Mouse (Mus musculus): Measurements from ENCODE around the gene Ranbp17. TPM values are rescaled to one million over a fixed set of nuclear protein-coding genes. Genes with fewer than 3 reads are reported as not detected.

Gene Ranbp17
- polyA plus RNA-seq, 1 experiment from 2014 or later = 1.1 TPM

DNA sequence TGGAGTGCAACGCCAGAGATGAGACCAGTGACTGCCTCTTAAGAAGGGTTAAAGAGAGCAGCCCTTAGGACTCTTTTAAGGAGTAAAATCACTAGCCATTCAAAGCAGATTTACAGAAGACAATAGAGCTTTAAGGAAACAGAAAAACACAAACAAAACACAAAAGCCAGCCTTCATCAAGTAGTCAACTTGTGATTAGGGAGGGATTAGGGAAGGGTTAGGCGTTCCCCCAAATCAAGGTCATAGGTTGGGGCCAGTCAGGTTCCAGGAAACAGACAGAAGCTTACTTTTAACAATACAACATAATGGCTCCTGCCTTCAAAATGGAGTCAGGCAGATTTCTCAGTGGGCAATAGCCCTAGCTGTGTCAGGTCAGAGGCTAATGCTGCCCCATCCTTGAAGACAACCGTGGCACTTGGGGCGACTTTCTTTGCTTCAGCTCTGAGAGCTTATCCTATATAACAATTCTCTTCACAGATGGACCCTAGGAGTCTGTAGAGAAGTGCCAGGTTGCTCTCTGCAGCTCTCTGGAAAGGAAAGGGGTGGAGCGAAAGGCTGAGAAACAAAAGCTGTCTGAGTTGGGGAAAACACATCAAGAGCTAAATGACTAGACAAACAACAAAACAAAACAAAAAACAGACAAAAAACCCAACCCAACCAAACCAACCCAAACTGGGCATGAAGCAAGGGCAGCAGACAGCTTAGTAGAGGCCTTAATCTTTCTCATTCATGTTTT, 24.0 kb upstream of the Ranbp17 start:
- no peak for DNase-seq
- H3K36me3 ChIP-seq (replicated peaks; ENCODE audit: insufficient read depth, low read length) = no peaks in the 10 kb centered on the region
- TF ChIP-seq CTCF (IDR thresholded peaks at IDR 0.05; ENCODE audit: low read depth) (no peak), EP300 (IDR thresholded peaks at IDR 0.05; ENCODE audit: low read depth) (no peak)
- H3K27ac ChIP-seq (ENCODE audit: low read depth) = no peak overlapping the region
- no peak for ATAC-seq
- no peak overlapping the region for H3K4me2 ChIP-seq (ENCODE audit: low read depth, low read length)
- H3K9me3 ChIP-seq (ENCODE audit: low read length) = no peaks in the 10 kb centered on the region
- no peak overlapping the region for H3K4me3 ChIP-seq (ENCODE audit: low read depth, low read length)
- 72% methylated on average over 5 of the region's 5 CpGs for WGBS (ENCODE audit: insufficient replicate concordance)
- H3K9ac ChIP-seq (replicated peaks) = no peak overlapping the region
- no peaks in the 10 kb centered on the region for H3K27me3 ChIP-seq (ENCODE audit: insufficient read depth, low read length)
- no peaks in the 10 kb centered on the region for H3K4me1 ChIP-seq (ENCODE audit: insufficient read depth)

DNA sequence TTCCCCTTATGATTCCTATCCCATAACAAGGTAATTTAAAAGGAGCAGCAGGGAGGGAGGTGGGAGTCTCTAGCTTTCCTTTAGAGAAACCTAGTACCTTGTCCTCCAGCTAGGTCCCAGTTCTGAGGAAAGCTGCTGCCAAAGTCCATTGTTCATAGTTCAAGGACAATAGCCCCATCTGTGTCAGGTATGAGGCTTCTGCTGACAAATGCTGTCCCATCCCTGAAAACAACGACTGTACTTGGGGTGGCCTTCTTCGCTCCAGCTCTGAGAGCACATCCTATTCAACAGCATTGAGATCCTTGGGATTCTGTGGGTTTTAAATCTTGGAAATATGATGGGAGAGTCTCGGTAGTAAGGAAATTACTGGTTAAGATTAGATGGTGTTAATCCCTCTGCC, 23.1 kb upstream of the Ranbp17 start:
- H3K4me2 ChIP-seq (ENCODE audit: low read depth, low read length) = no peak overlapping the region
- no peaks in the 10 kb centered on the region for H3K9me3 ChIP-seq (ENCODE audit: low read length)
- TF ChIP-seq CTCF (IDR thresholded peaks at IDR 0.05; ENCODE audit: low read depth) = no peak
- no peak for TF ChIP-seq EP300 (IDR thresholded peaks at IDR 0.05; ENCODE audit: low read depth)
- no peak overlapping the region for H3K9ac ChIP-seq (replicated peaks)
- 74% methylated on average over 3 of the region's 3 CpGs for WGBS (ENCODE audit: insufficient replicate concordance)
- H3K4me3 ChIP-seq (ENCODE audit: low read depth, low read length) = no peak overlapping the region
- H3K36me3 ChIP-seq (replicated peaks; ENCODE audit: insufficient read depth, low read length) = no peaks in the 10 kb centered on the region
- H3K27me3 ChIP-seq (ENCODE audit: insufficient read depth, low read length) = no peaks in the 10 kb centered on the region
- ATAC-seq (no peak), DNase-seq (no peak)
- H3K27ac ChIP-seq (ENCODE audit: low read depth) = no peak overlapping the region
- H3K4me1 ChIP-seq (ENCODE audit: insufficient read depth) = no peaks in the 10 kb centered on the region

DNA sequence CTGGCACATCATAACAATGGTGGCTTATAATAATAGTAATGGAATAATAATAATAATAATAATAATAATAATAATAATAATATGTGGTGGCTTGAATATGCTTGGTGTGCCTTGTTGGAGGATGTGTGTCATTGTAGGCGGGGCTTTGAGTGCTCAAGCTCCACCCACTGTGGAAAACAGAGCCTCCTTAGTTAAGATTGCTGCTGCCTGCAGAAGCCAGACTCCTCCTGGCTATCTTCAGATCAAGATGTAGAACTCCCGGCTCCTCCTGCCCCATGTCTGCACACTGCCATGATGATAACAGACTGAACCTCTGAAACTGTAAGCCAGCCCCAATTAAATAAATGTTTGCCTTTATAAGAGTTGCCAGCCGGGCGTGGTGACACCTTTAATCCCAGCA, 21.0 kb upstream of the Ranbp17 start:
- H3K9ac ChIP-seq (replicated peaks) = no peak overlapping the region
- no peaks in the 10 kb centered on the region for H3K36me3 ChIP-seq (replicated peaks; ENCODE audit: insufficient read depth, low read length)
- no peaks in the 10 kb centered on the region for H3K27me3 ChIP-seq (ENCODE audit: insufficient read depth, low read length)
- ATAC-seq (no peak), DNase-seq (no peak)
- TF ChIP-seq CTCF (IDR thresholded peaks at IDR 0.05; ENCODE audit: low read depth) (no peak), EP300 (IDR thresholded peaks at IDR 0.05; ENCODE audit: low read depth) (no peak)
- no peaks in the 10 kb centered on the region for H3K4me1 ChIP-seq (ENCODE audit: insufficient read depth)
- WGBS (ENCODE audit: insufficient replicate concordance) = 75% methylated on average over 4 of the region's 4 CpGs
- no peak overlapping the region for H3K27ac ChIP-seq (ENCODE audit: low read depth)
- no peaks in the 10 kb centered on the region for H3K9me3 ChIP-seq (ENCODE audit: low read length)
- H3K4me2 ChIP-seq (ENCODE audit: low read depth, low read length) = no peak overlapping the region
- H3K4me3 ChIP-seq (ENCODE audit: low read depth, low read length) = no peak overlapping the region

DNA sequence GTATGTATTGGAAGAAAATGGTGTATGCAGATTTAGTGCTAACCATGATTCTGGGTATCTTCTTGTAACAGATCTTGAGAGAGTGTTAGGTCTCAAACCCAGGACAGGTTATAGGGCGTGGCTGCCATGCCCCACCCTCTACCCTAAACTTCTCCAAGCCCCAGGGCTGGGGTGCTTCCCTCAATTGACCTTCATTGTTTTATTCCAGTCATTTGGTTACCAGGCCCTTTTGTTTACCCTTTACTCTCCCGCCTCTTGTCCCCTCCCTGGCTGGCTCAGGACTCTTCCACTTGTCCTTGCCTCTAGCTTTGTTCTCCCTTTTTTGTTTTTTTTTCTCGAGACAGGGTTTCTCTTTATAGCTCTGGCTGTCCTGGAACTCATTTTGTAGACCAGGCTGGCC, 20.0 kb upstream of the Ranbp17 start:
- ATAC-seq (no peak), DNase-seq (no peak)
- H3K4me3 ChIP-seq (ENCODE audit: low read depth, low read length) = no peak overlapping the region
- 49% methylated on average over 3 of the region's 3 CpGs for WGBS (ENCODE audit: insufficient replicate concordance)
- no peak overlapping the region for H3K9ac ChIP-seq (replicated peaks)
- H3K27ac ChIP-seq (ENCODE audit: low read depth) = no peak overlapping the region
- no peak overlapping the region for H3K4me2 ChIP-seq (ENCODE audit: low read depth, low read length)
- no peaks in the 10 kb centered on the region for H3K9me3 ChIP-seq (ENCODE audit: low read length)
- TF ChIP-seq CTCF (IDR thresholded peaks at IDR 0.05; ENCODE audit: low read depth) (no peak), EP300 (IDR thresholded peaks at IDR 0.05; ENCODE audit: low read depth) (no peak)
- H3K4me1 ChIP-seq (ENCODE audit: insufficient read depth) = no peaks in the 10 kb centered on the region
- H3K27me3 ChIP-seq (ENCODE audit: insufficient read depth, low read length) = no peaks in the 10 kb centered on the region
- no peaks in the 10 kb centered on the region for H3K36me3 ChIP-seq (replicated peaks; ENCODE audit: insufficient read depth, low read length)

DNA sequence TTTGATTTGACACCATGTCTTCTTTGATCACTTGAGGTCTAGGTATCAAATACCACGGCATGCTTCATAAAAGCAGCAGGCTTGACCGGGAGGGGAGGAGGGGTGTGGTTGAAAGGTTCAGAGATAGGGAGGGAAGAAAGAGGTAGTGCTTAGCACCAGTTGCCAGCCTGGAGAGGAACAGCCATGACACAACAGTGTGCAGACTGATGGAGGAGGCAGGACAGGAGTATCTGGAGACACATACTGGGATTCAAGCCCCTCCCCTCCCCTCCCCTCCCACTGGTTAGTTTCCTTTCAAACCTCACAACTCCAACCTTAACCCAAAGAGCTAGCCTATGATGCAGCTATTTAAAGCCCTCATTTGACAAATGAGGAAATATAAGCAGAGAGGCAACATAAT, 16.0 kb upstream of the Ranbp17 start:
- Histone ChIP-seq H3K27ac (ENCODE audit: low read depth) (no peak overlapping the region), H3K4me2 (ENCODE audit: low read depth, low read length) (no peak overlapping the region), H3K9ac (replicated peaks) (no peak overlapping the region), H3K27me3 (ENCODE audit: insufficient read depth, low read length) (no peaks in the 10 kb centered on the region), H3K9me3 (ENCODE audit: low read length) (no peaks in the 10 kb centered on the region), H3K4me3 (ENCODE audit: low read depth, low read length) (no peak overlapping the region), H3K4me1 (ENCODE audit: insufficient read depth) (no peaks in the 10 kb centered on the region), H3K36me3 (replicated peaks; ENCODE audit: insufficient read depth, low read length) (no peaks in the 10 kb centered on the region)
- no peak for DNase-seq
- WGBS (ENCODE audit: insufficient replicate concordance) = 64% methylated on average over 2 of the region's 2 CpGs
- no peak for TF ChIP-seq EP300 (IDR thresholded peaks at IDR 0.05; ENCODE audit: low read depth)
- no peak for TF ChIP-seq CTCF (IDR thresholded peaks at IDR 0.05; ENCODE audit: low read depth)
- no peak for ATAC-seq

DNA sequence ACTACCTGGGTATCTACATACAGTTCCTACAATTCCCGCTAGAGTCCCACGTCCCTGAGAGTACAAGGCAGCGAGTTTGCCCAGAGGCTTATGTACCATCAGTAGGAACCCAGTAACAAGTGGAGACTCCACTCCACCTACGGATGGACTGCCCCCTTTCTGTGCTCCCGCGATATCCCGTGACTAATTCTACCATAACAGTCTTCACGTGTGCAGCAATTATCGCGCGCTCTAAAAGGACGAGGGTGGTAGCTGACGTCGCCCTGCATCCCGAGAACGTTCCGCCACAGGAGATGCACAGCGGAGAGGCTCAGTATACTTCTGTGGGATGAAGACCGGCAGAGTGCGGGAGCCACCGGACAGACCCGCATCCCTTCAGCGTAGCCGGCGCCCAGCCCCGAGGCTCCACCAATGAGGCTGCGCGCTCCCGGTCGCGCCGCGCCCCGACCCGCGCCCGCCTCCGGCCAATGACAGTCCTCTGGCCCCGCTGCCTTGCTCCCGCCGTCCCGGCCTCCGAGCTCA, 631 bp downstream of the Ranbp17 start:
- H3K36me3 ChIP-seq (replicated peaks; ENCODE audit: insufficient read depth, low read length) = no peaks in the 10 kb centered on the region
- no peaks in the 10 kb centered on the region for H3K27me3 ChIP-seq (ENCODE audit: insufficient read depth, low read length)
- H3K9ac ChIP-seq (replicated peaks) = peak overlapping the region; percentile 75
- under 1% methylated on average over 41 of the region's 43 CpGs for WGBS (ENCODE audit: insufficient replicate concordance)
- peak overlapping the region; percentile 40; the same call in 1 of the 2 replicates for H3K27ac ChIP-seq (ENCODE audit: low read depth)
- H3K9me3 ChIP-seq (ENCODE audit: low read length) = no peaks in the 10 kb centered on the region
- H3K4me1 ChIP-seq (ENCODE audit: insufficient read depth) = 0 out of 2 replicates have a peak, but pooled peaks cover 2% of the 10 kb centered on the region
- peak overlapping the region; percentile 79 for H3K4me3 ChIP-seq (ENCODE audit: low read depth, low read length)
- TF ChIP-seq CTCF (IDR thresholded peaks at IDR 0.05; ENCODE audit: low read depth) (peak; percentile 24; the same call in 1 of the 2 replicates), EP300 (IDR thresholded peaks at IDR 0.05; ENCODE audit: low read depth) (no peak)
- peak overlapping the region; percentile 99 for H3K4me2 ChIP-seq (ENCODE audit: low read depth, low read length)
- ATAC-seq (peak; percentile 90), DNase-seq (peak; percentile 67)

Data from liver, postnatal 0 days (tissue).